Mouse (Mus musculus) liver, embryonic 15.5 days (tissue): ENCODE results near the gene Ms4a18. TPM values are rescaled to one million over a fixed set of nuclear protein-coding genes. Genes with fewer than 3 reads are reported as not detected.
A peak's percentile ranks its signal among the peaks of the same experiment; 100 is the strongest.

Experiments
- ATAC-seq: fragments of 200-750 bp; cut with Nextera tagmentation; 2 replicates; pipeline ENCODE4 v1.8.0; 2017; ENCODE audit warnings: moderate number of reproducible peaks, mild to moderate bottlenecking, moderate library complexity; ENCODE audit not compliant: insufficient read depth
- H3K27ac ChIP-seq: fragments of 300-500 bp; sonication (generic); replicated peaks from 2 replicates; pipeline ENCODE4 v1.5.1; 2015; ENCODE audit warnings: mild to moderate bottlenecking, inconsistent platforms
- H3K27me3 ChIP-seq: fragments of 300-500 bp; sonication (generic); 2 replicates; pipeline ENCODE4 v1.6.1; 2015; ENCODE audit warnings: mild to moderate bottlenecking, inconsistent platforms
- H3K36me3 ChIP-seq: fragments of 300-500 bp; sonication (generic); replicated peaks from 2 replicates; pipeline ENCODE4 v1.6.1; 2015; ENCODE audit warnings: moderate library complexity, mild to moderate bottlenecking, inconsistent platforms
- H3K4me1 ChIP-seq: fragments of 300-500 bp; sonication (generic); replicated peaks from 2 replicates; pipeline ENCODE4 v1.6.1; 2015; ENCODE audit warnings: inconsistent platforms
- H3K4me2 ChIP-seq: fragments of 300-500 bp; sonication (generic); 2 replicates; pipeline ENCODE4 v1.6.1; 2015; ENCODE audit warnings: moderate library complexity, mild to moderate bottlenecking, inconsistent platforms
- H3K4me3 ChIP-seq: fragments of 300-500 bp; sonication (generic); replicated peaks from 2 replicates; pipeline ENCODE4 v1.5.1; 2015; ENCODE audit warnings: mild to moderate bottlenecking, inconsistent platforms
- H3K9ac ChIP-seq: fragments of 300-500 bp; sonication (generic); 2 replicates; pipeline ENCODE4 v1.6.1; 2015; ENCODE audit warnings: moderate library complexity, mild to moderate bottlenecking, inconsistent platforms
- H3K9me3 ChIP-seq: fragments of 300-500 bp; sonication (generic); replicated peaks from 2 replicates; pipeline ENCODE4 v1.6.1; 2016; ENCODE audit warnings: inconsistent platforms
- WGBS: fragments of 180-500 bp; shearing (Covaris S2); methylation state at CpG from one replicate; pipeline ENCODE4 v1.1.7; 2015; ENCODE audit warnings: mixed read lengths; ENCODE audit not compliant: insufficient replicate concordance; 5-methylcytosine and 5-hydroxymethylcytosine counted together
- polyA plus RNA-seq: library from polyadenylated mRNA; unstranded; fragments of >200 nt; fragmentation: Nextera tagmentation; extraction: Ambion mirVana; gene quantifications from 2 replicates; pipeline ENCODE4 v1.2.1, GENCODE M21; 2015

Gene Ms4a18
- polyA plus RNA-seq, 1 experiment from 2014 or later: 0.08 TPM

- no peak overlapping the region for H3K4me3 ChIP-seq
- H3K36me3 ChIP-seq: no peaks in the 10 kb centered on the region
- 66% methylated on average over 7 of the region's 7 CpGs for WGBS
- H3K9ac ChIP-seq: no peak overlapping the region
- no peaks in the 10 kb centered on the region for H3K4me1 ChIP-seq
- H3K27ac ChIP-seq: no peak overlapping the region
- peaks cover 5% of the 10 kb centered on the region; the same call in 1 of the 2 replicates for H3K27me3 ChIP-seq
- no peak overlapping the region for H3K4me2 ChIP-seq
- ATAC-seq: no peak
- H3K9me3 ChIP-seq: no peaks in the 10 kb centered on the region
Observed at GRCm38 (mm10) chr19:10965721-10966120, 52.1 kb downstream of the Ms4a18 start.

- Histone ChIP-seq H3K27ac (no peak overlapping the region), H3K27me3 (peaks cover 14% of the 10 kb centered on the region), H3K4me1 (0 out of 2 replicates have a peak, but pooled peaks cover 3% of the 10 kb centered on the region), H3K4me2 (no peak overlapping the region), H3K4me3 (no peak overlapping the region), H3K36me3 (no peaks in the 10 kb centered on the region), H3K9me3 (no peaks in the 10 kb centered on the region), H3K9ac (no peak overlapping the region)
- 40% methylated on average over 12 of the region's 12 CpGs for WGBS
- no peak for ATAC-seq
Observed at GRCm38 (mm10) chr19:10959978-10960346, 57.9 kb downstream of the Ms4a18 start.

DNA sequence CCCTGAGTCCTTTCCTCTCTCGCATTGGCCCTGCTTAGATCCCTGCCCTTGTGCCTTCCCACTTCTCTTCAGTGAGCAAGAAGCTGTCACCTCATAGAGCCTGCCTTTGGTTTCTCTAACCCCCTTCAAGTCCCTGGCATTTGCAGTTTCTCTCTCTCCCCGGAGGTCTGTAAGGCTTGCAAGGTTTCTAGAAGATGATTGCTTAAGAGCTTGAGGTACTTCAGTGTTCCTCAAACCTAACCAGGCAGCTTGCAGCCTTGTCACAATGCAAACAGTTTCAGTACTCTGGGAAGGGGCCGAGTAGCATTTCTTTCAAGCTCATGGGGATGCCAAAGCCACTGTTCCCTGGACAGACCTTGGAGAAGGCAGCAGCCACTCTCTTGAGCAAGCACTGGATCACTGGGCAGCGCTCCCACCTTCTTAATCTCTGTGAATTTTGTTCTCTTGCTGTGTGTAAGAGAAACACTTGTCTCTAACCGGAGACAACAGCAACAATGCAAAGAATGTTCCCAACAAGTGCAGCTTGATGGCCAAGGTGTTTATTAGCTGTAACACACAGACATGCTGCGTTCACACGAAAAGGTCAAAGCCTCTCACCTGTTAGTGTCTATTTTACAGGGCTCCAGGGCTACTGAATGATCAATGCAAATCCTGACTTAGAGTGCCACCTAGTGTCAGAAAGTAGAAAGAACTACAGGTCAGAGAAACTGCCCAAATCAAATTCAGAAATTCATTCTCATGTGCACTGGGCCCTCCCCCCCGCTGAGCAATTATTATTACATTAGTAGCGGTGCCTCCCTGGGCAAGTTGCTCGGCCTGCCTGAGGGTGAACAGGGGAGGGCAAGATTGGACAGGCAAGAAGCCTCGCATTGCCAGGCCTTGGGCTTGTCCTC, 58.5 kb downstream of the Ms4a18 start:
- H3K9me3 ChIP-seq: no peaks in the 10 kb centered on the region
- WGBS: 26% methylated on average over 11 of the region's 11 CpGs
- H3K4me2 ChIP-seq: peak overlapping the region; percentile 32; the same call in 1 of the 2 replicates
- no peak for ATAC-seq
- H3K36me3 ChIP-seq: no peaks in the 10 kb centered on the region
- peaks cover 14% of the 10 kb centered on the region for H3K27me3 ChIP-seq
- H3K4me1 ChIP-seq: 0 out of 2 replicates have a peak, but pooled peaks cover 3% of the 10 kb centered on the region
- H3K27ac ChIP-seq: 0 out of 2 replicates have a peak overlapping the region, but pooled peaks have one; percentile 9
- H3K4me3 ChIP-seq: no peak overlapping the region
- H3K9ac ChIP-seq: no peak overlapping the region

GRCm38 (mm10) chr19:10952021-10952939, 65.6 kb downstream of the Ms4a18 start:
- no peak overlapping the region for H3K9ac ChIP-seq
- peaks cover 22% of the 10 kb centered on the region for H3K4me1 ChIP-seq
- no peak overlapping the region for H3K4me3 ChIP-seq
- H3K27me3 ChIP-seq: peaks cover 8% of the 10 kb centered on the region; the same call in 1 of the 2 replicates
- no peak overlapping the region for H3K4me2 ChIP-seq
- no peak overlapping the region for H3K27ac ChIP-seq
- no peaks in the 10 kb centered on the region for H3K36me3 ChIP-seq
- no peak for ATAC-seq
- H3K9me3 ChIP-seq: no peaks in the 10 kb centered on the region
- WGBS: 59% methylated on average over 11 of the region's 11 CpGs

DNA sequence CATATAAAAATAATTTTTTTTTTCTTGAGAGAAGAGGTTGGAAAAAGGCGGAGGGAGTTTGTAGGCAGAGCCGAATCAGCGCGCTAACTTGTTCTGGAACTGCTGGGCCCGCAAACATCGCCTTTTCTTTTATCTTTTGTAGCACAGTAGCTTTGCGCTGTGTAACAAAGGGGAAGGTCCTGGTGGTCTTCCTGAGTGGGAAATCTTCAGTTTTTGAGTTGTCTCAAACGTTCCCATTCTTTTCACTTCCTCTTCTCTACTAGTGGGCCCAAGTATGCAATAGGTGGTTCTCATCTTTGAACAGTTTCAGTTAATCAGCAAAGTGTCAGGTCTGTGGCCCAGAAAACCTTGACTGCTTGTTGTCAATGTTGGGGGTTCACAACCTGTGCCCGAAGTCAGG, 68.3 kb downstream of the Ms4a18 start:
- Histone ChIP-seq H3K36me3 (peaks cover 9% of the 10 kb centered on the region), H3K27ac (peak overlapping the region; percentile 48; the same call in 1 of the 2 replicates), H3K9me3 (no peaks in the 10 kb centered on the region), H3K9ac (peak overlapping the region; percentile 75; the same call in 1 of the 2 replicates), H3K4me3 (peak overlapping the region; percentile 77), H3K4me1 (peaks cover 43% of the 10 kb centered on the region), H3K27me3 (peaks cover 4% of the 10 kb centered on the region; the same call in 1 of the 2 replicates), H3K4me2 (peak overlapping the region; percentile 94)
- ATAC-seq: no peak
- WGBS: 26% methylated on average over 9 of the region's 9 CpGs

GRCm38 (mm10) chr19:10949112-10949511, 68.7 kb downstream of the Ms4a18 start, which contains the start of gene Ccdc86:
Ccdc86 (minus strand) TSS chr19:10949266.
- Histone ChIP-seq H3K4me2 (peak within 1 kb of the TSS; percentile 94), H3K27ac (peak within 1 kb of the TSS; percentile 48), H3K27me3 (peaks cover 4% of the 10 kb centered on the region; the same call in 1 of the 2 replicates), H3K36me3 (peaks cover 14% of the 10 kb centered on the region), H3K9me3 (no peaks in the 10 kb centered on the region), H3K4me1 (peaks cover 43% of the 10 kb centered on the region), H3K9ac (peak within 1 kb of the TSS; percentile 75), H3K4me3 (peak within 1 kb of the TSS; percentile 77)
- ATAC-seq: peak; percentile 94
- 0% methylated on average over 30 of the region's 30 CpGs for WGBS

- peak overlapping the region; percentile 33; the same call in 1 of the 2 replicates for H3K27ac ChIP-seq
- H3K4me2 ChIP-seq: peak overlapping the region; percentile 94
- ATAC-seq: peak; percentile 7; the same call in 1 of the 2 replicates
- under 1% methylated on average over 20 of the region's 20 CpGs for WGBS
- H3K4me1 ChIP-seq: peaks cover 43% of the 10 kb centered on the region
- peaks cover 21% of the 10 kb centered on the region for H3K36me3 ChIP-seq
- no peaks in the 10 kb centered on the region for H3K9me3 ChIP-seq
- H3K27me3 ChIP-seq: peaks cover 4% of the 10 kb centered on the region; the same call in 1 of the 2 replicates
- H3K9ac ChIP-seq: peak overlapping the region; percentile 75
- H3K4me3 ChIP-seq: peak overlapping the region; percentile 77
Observed at GRCm38 (mm10) chr19:10948416-10948815, 69.4 kb downstream of the Ms4a18 start.

GRCm38 (mm10) chr19:10947219-10947618, 70.6 kb downstream of the Ms4a18 start:
- peak overlapping the region; percentile 94 for H3K4me2 ChIP-seq
- H3K9ac ChIP-seq: peak overlapping the region; percentile 75
- H3K27ac ChIP-seq: peak overlapping the region; percentile 66; the same call in 1 of the 2 replicates
- H3K27me3 ChIP-seq: no peaks in the 10 kb centered on the region
- H3K36me3 ChIP-seq: peaks cover 33% of the 10 kb centered on the region
- peaks cover 43% of the 10 kb centered on the region for H3K4me1 ChIP-seq
- 62% methylated on average over 5 of the region's 5 CpGs for WGBS
- no peak for ATAC-seq
- peak overlapping the region; percentile 77 for H3K4me3 ChIP-seq
- H3K9me3 ChIP-seq: no peaks in the 10 kb centered on the region
